Mouse (Mus musculus): ENCODE data around the gene Uqcr10.

The Uqcr10 gene

DNA sequence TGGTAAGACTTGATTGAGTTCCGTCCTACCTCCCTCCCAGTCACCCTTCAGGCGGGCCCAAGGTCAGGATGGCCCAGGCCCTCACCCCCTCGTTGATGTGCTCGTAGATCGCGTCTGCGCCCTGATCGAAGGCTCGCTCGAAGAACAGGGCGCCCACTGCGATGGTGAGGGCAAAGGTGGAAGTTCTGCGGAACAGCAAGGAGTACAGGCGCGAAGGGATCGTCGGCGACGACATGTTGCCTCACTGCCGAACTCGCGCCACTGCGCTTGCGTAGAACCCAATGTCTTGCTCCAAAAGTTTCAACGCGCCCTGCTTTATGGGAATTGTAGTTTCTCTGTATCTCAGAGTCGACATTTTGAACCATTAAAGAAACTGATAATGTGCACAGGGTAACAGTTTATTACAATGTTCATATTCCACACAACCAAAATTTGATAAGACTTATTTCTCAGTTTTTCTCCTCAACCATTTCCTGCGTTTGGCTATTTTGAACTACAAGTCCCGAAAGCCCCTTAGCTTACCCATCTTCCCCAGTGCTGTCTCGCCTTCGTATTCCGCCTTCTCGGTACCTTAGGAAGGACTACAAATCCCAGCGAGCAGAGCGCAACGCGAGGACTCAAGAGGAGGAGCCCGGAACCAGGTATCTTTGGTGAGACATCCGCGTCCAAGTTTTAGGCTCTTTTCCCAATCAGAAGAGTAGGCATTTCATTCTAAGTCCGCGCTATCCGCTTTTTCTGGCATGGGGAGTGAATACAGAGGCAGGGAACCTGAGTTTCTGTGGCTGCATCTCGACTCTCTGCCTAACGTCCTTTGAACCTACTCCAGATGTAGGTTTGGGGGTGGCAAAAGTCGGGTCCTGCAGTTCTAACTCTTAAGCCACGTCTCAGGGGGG, at the start of gene Uqcr10, which contains the start of gene Zmat5:
TSS of gene Uqcr10 (minus strand) at position 271 of the 893 bp plus-strand sequence.
TSS of gene Zmat5 (plus strand) at position 607 of the 893 bp plus-strand sequence.
- DNase-seq (ENCODE audit: low read depth, low spot score), result peak; percentile 97

DNA sequence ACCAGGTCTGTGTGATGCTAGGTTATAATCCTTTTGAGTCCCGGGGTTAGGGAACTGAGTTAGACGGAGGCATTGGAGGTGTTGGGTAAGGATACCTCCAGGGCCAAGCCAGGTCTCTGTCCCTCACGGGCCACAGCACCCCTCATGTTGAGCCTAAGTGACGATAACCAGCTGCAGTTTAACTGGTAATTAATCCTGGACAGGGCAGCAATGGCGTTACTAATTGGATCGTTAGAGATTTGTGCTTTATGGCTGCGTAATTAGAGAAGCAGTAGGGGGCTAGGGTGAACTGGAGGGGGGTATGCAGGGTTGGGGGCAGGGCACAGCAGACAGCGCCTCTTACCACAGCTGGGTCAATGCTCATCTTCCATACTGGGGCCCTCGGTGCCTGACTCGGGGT, 48.7 kb upstream of the Uqcr10 start:
- no peak for DNase-seq (ENCODE audit: low read depth, low spot score)

DNA sequence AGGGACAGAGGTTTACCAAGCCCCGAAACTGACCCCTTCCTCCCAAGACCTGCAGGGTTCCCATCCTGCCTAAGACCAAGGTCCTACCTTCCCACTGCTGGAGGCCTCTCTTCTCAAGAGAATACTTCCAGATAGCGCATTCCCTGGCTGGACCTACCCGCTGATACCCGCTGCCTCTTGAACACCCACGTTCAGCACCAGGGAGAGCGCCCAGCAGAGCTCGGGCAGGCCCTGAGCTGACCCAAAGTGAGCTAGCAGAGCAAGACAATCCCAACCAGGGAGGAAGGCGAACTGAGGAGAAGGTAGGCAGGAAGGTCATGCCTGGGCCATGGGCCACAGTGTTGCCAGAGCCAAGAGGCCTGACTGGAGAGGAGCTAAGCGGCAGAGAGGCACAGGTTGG, 46.1 kb upstream of the Uqcr10 start:
- DNase-seq (ENCODE audit: low read depth, low spot score), result peak; percentile 58

DNA sequence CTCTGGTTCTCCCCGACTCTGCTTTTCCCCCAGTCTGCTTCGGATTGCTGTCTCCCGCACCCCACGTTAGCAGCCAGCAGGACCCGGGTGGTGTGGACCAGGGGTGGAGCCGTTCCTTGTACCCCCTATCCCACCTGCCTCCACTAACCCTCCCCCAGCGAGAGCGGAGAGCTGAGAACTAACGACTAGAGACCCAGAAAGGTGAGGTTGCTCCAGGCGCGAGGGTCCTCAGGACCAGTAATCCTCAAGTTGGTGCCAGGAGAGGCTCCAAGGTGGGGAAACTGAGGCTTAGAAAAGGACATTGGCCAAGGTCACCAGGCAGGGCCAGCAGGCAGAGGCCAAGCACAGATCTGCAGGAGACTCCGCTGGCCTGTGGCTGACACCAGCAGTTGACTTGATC, 43.1 kb upstream of the Uqcr10 start:
- DNase-seq (ENCODE audit: low read depth, low spot score), result no peak

DNA sequence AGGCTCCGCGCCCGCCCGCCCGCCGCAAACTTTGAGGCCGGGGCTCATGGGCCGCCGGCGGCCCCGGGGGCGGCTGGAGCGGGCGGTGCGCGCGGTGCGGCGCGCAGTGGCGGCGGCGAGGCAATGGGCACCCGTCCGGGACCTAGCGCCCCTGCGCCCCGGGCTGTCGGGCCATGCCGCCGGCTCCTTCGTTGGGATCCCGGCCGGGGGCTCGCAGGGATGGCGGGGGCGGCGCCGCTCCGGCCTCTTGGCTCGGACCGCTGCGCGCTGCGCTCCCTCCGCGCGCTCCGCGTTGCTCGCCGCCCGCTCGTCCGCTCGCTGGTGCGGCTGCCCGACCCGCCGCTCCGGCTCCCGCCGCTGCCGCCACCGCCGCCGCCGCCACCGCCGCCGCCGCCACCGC, 42.6 kb upstream of the Uqcr10 start, which contains the start of gene Cabp7:
TSS of gene Cabp7 (minus strand) at position 46 of the 400 bp plus-strand sequence.
- no peak for DNase-seq (ENCODE audit: low read depth, low spot score)

DNA sequence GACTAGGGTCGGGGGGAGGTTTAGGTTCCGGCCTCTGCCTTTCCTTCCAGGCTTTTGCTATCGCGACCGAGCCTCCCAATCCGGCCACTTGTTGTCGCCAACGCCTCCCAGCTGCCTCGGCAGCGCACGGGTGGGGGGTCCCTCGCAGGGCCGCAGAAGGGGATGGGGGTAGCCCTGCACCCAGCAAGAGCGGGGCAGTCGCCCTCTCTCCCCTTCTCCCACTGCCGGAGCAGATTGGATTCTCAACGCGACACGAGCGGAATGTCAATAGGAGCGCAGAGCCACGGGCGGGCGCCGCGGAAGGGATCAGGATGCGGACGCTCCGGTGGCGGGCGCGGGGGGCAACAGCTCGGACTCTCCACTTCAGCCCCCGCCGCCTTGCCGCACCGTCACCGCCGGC, 41.8 kb upstream of the Uqcr10 start:
- no peak for DNase-seq (ENCODE audit: low read depth, low spot score)

DNA sequence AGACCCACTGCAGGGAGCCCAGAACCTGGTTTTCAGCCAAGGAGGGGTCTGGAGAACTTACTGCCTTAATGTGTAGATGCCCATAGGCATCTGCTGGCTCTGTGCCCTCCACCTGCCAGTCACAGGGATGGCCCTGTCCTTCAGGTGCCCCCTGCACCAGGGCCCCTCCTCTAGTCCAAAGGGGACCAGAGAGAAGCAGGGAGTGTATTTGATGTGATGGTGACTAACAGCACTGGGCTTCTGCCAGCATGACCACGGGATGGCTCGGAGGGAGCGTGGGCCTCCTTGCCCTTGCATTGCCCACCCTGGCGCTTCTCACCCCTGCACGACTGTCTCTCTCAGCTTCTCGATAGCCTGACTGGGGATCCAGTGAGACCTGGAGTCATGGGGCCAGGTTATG, 40.5 kb upstream of the Uqcr10 start:
- DNase-seq (ENCODE audit: low read depth, low spot score), result no peak

DNA sequence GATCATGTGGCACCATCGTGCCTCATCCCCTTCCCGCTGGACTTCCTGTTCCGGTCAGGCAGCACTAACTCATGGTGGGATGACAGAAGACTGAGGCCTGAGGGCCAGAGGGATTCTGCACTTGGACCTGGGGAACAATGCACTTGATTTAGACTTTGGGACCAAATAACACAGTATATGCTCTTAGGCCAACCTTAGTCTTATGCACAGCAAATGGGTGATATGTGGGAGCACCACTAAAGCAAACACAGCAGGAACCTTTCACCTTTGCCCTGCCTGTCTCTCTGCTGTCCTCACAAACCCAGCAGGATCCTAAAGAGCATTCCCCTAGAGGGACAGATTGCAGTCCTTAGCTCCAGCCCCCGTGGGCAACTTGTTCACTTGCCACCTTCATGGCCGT, 36.6 kb upstream of the Uqcr10 start:
- DNase-seq (ENCODE audit: low read depth, low spot score), result no peak

DNA sequence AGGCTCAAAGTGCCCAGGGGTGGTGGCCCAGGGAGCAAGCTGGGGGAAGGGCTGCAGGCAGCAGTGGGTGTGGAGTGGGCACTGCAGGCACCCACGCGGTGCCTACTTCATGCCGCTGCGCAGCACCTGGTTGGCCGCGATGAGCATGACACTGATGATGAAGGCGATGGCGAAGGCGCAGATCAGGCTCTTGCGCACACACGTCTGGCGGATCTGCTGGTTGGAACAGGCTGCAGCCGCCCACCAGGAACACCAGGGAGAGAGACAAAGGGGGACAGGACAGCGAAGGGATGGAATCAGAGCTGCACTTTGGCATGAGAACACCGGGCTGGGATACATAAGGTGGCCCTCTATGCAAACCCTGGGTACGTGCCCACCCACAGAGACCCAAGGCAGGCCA, 34.6 kb upstream of the Uqcr10 start:
- DNase-seq (ENCODE audit: low read depth, low spot score), result no peak

DNA sequence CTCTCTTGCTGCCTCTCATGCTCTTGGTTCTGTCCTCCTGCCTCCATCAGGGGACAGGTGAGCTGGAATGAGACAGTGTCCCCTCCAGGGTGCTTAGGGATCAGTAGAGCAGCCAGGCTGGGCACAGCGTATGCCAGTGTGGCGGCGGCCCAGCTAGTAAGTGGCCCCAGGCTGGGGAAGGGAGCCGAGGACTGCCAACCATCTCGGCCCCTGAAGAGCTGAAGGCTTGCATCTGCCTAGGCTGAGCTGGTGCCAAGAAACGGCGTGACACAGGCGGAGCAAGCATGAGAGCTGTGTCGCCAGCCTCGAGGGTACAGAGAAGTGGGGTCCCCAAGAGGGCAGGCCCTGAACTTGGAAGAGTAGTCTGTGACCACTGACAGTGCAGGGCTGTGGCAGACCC, 33.5 kb upstream of the Uqcr10 start:
- no peak for DNase-seq (ENCODE audit: low read depth, low spot score)

DNA sequence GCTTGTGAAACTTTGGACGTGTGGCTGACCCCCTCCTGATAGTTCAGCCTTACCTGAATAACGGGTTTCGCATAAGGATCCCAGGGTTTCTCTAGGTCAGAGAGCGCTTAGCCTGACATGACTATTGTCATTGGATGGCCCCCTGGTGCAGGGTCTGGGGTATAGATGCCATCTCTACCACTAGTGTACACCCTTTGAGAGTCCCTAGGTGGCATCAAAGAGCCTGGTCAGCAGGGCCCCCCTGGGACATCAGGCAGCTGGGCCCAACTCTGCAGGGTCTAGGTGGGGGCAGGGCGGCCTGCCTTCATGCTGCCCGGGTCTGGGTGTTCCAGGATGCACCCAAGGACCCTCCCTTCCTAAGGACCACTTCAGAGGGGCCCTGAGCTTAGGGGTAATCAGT, 32.2 kb upstream of the Uqcr10 start:
- DNase-seq (ENCODE audit: low read depth, low spot score), result no peak

DNA sequence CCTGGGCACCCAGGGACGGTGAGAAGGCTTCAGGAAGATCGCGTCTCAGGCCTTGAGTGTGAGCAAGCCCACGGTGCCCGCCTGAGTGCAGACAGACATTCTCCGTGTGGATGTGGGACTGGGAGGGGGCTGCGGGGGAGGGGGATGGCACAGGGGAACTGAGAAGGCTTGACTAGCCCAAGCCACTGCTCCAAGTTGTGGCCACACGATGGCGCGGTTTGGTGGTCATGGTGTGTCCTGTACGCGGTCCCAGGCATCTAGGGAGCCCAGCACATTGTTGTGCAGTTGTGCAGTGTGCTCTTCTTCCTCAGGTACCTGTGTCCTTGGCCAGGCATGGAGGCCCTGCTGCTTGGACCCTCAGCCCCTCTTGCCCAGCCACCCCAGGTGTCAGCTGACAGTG, 30.0 kb upstream of the Uqcr10 start:
- no peak for DNase-seq (ENCODE audit: low read depth, low spot score)

DNA sequence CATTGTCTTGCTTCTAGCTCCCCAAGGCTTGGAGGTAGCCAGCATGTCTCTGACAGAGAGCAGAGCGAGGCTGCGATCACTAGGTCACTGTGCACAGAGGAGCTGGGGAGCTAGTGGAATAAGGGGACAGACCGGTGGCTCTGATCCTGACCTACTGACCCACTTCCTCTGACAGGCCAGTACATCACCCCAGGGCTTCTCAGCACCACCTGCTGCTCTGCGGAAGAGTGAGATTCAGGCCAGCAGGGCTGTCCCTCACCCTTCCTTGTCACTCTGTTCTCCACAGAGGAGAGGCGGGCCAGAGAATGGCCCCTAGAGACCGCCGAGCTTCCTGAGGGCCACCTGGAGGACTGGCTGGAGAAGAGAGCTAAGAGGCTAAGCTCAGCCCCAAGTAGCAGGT, 27.6 kb upstream of the Uqcr10 start:
- DNase-seq (ENCODE audit: low read depth, low spot score), result no peak

DNA sequence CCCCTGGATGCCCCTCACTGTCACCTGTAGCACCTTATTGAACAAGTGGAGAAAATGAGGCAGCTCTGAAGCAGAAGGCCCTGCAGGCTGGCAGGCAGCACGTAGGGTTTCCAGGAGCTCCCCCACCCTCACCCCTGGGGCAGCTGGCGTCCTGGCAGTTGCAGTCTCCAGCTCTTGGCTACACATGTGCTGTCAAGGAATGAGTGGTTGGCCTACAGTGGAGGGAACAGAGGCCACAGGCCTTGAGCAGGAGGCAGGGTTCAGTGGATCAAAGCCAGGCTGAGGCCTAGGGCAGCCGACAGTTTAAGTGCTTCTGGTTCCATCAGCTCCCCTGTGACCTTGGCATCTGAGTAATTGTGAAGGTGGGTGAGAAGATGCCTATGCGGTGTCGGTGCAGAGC, 26.8 kb upstream of the Uqcr10 start:
- DNase-seq (ENCODE audit: low read depth, low spot score), result no peak

DNA sequence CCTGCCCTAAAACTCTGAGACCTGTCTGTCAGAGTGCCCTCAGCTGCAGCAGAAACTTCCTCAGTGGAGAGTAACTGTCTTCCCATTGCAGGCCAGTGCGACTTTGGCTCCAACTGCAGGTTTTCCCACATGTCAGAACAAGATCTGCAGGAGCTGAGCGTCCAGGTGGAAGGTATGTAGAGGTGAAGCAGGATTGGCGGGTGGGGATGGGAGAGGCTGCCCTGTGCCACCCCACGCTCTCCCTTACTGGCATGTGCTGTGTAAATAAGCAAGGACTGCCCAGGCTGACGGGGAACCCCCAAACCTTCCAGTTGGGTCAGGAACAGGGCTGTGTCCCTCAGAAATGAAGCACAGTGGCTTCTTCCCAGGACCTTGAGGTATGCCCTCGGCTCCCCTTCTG, 26.0 kb upstream of the Uqcr10 start:
- no peak for DNase-seq (ENCODE audit: low read depth, low spot score)

DNA sequence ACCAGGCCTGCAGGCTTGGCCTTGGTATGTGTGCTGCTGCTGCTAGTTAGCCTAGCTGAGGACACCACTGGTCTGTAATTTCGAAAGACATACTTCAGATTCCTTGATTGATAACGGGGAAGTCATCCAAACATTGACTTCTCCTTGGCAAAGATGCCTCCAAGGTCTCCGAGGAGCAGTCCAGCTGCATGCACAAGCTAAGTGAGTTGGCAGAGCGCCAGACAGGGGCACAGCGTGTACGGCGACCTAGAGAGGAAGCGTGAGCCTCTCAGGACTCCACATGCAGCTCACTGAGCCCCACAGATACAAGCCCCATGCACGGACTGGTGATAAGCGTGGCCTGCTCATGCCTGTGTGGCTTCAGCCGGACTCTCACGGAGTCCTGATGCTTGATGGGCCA, 25.5 kb upstream of the Uqcr10 start:
- no peak for DNase-seq (ENCODE audit: low read depth, low spot score)

DNA sequence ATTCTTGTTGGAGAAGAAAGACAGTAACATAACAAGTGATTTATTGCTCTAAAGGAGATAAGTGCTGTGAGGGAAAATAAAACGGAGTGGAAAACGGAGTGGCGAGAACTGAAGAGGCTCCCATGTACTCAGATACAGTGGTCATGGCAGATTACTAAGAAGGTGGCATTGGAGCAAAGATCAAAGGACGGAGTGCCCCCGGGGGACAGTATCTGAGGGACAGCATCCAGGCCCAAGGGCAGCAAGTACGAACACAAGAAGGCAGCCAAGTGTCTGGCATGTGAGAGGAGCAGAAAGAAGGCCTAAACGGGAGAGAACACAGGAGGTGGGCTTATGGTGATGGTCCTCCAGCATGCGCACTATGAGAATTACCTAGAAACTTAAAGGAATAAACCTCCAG, 17.6 kb upstream of the Uqcr10 start:
- no peak for DNase-seq (ENCODE audit: low read depth, low spot score)

DNA sequence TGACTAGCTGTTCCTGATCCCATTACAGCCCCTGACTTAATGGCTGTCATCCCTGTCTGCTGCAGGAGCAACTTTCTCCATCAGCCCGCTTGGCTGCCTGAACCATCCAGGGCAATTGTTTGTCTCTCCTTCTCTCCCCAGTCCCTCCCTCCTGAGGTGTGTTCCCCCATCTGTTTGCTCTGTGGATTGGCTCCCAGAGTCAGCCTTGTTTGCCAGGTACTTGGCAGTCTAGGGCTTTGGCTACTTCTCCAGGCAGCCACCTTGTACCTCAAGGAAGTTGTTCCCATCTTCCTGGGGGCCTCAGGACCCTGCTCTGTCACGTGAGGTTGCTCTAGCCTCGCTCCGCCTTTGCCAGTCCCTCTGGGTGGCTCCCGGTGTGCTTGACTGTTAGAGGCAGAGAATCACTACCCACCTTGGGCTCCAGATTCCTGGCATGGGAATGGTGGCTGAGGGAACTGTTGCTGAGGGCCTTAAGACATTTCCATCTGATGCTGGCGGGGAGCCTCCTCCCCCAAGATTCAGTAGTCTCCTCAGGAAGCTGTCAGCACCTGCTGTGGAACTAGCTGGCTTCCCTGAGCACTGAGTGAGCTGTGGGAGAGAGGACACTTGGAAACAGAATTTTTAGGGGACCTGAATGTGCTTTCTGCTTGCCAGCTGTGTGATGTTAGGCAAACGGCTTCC, 16.9 kb upstream of the Uqcr10 start:
- DNase-seq (ENCODE audit: low read depth, low spot score), result no peak

DNA sequence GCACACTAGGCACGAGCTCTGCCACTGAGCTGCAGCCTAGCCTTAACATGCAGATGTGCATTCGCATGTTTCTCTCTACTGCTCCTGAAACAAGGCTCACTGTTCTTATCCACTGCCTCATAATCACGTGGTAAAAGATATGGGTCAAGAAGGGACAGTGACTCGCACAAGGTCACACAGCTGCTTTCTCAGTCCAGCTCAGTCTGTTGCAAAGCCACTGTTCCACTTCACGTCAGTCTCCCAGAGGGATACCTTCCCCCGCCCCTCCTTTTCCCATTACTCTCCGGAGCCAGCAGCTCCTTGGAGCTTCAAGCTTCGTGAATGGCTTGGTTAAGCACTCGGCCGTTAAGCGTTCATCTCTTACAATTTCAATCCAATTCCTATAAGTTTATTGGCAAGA, 16.3 kb upstream of the Uqcr10 start:
- DNase-seq (ENCODE audit: low read depth, low spot score), result no peak

DNA sequence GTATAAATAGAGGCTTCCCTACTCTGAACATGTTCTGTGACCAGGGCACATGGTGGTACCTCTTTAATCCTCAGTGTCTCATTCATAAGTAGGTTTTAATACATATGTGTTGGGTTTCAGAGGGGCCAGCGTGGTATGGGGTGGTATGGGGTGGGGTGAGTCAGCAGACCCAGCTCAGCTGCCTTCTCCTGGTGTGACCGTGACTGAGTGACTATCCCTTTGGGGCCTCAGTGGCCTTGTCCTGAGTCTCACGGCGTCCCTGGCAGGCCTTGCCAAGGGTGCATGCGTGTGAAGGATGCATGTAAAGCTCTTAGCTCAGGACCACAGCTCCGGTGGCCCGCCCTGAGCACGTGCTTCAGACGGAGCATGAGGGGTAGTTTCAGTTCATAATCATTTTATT, 15.8 kb upstream of the Uqcr10 start:
- DNase-seq (ENCODE audit: low read depth, low spot score), result no peak

DNA sequence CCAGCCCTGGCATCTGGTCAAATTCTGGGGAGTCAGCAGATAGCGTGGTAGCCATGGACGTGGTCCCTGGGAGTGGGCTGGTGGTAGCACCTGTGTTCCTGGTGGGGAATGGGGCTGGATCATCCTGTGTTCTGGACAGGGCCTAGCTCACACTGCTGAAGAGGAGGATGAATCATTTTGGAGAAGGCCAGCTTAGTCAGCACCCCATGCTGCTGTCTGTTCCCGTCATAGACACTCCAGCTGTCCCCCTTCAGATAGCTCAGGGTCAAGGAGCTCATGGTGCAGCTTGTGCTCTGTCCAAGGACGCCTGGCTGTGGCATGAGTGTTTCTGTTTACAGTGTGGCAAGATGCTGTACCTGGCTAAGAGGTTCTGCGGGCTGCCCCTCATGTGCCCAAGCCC, 14.4 kb upstream of the Uqcr10 start:
- no peak for DNase-seq (ENCODE audit: low read depth, low spot score)

DNA sequence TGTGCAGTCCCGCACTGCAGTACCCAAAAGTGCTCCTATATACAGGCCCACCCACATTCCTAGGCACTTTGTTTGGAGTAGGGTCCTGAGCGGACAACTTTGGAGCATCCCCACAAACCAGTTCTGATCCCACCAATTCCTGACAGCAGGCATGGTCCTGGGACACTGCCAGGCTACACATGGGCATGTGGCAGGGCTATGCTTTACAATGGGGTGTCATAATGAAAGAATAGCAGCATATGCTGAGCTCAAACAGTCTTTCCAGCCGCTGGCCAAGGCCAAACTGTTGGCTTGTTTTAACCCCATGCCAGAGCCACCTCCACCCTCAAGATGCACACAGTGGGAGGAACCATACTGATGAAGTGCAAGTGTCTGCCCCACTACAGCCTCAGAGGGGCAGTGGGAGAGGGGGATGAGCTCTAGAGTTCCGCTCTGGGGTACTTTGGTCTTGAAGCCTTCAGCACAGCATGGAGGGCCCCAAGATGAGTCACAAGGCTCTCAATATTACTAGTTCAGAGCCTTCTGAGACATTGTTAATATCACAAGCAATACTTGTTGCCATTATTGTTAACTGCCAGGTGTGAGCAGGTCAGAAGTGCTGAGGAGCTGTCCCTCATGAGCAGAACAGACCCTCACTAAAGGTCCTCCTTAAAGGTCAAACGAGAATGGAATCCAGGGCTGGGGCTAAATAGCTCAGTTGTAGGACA, 12.5 kb upstream of the Uqcr10 start:
- DNase-seq (ENCODE audit: low read depth, low spot score), result no peak

All from CD4-positive, CD25-positive, alpha-beta regulatory T cell, adult 2 months (primary cell).